17 mouse cellular contexts compared by ENCODE assay signal in the genomic region with DNA sequence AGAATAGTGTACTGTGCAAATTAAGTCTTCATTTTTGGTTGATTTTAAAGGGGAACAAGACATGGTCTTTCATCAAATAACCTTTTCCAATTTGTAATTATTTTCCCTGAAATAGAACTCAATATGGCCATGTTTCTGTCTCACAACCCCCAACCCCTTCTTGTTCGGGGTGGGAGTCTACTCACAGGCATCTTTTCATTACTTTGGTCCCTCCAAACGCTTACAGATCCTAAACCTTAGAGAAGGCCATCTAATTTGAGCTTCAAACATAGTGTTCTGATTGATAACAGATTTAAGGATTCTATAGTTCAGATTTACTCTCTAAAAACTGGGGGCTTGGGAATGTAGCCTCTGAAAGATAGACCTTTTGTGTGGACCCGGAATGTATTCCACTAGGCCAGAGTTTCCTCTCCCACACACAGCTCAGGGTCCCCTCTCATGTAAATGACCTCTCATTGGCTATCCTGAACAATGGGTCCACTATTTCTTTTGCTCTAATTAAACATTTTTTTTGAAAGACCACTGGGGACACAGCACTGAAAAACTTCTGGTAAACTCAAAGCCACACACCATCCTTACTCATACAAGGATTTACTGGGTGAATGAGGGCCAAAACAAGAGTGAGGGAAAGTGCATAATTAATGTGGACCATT. TPM values are rescaled to one million over a fixed set of nuclear protein-coding genes. Genes with fewer than 3 reads are reported as not detected.
"Had no signal": no experiment of that assay in that cellular context is flagged by ENCODE, and none has a peak within 500 bp of the region (broad histone marks: within the 10 kb centered on the region; RNA-seq: fewer than 3 reads in every experiment).

No protein-coding gene starts in this region.

- H3K4me2 ChIP-seq: kidney, embryonic 15.5 days; limb, embryonic 13.5 days; liver, embryonic 11.5 days; liver, embryonic 15.5 days; neural tube, embryonic 15.5 days had no signal

- H3K36me3 ChIP-seq: kidney, embryonic 15.5 days; limb, embryonic 13.5 days; liver, embryonic 15.5 days; neural tube, embryonic 15.5 days had no signal

- H3K9me3 ChIP-seq: kidney, embryonic 15.5 days; limb, embryonic 13.5 days; liver, embryonic 15.5 days; neural tube, embryonic 15.5 days had no signal

- H3K27me3 ChIP-seq: kidney, embryonic 15.5 days; limb, embryonic 13.5 days; liver, embryonic 15.5 days; neural tube, embryonic 15.5 days had no signal

- H3K27ac ChIP-seq: kidney, embryonic 15.5 days; limb, embryonic 13.5 days; liver, embryonic 15.5 days; neural tube, embryonic 15.5 days; stomach, postnatal 0 days had no signal

- ATAC-seq: lung, postnatal 0 days; midbrain, embryonic 16.5 days had no signal

- H3K4me3 ChIP-seq: kidney, embryonic 15.5 days; limb, embryonic 13.5 days; liver, embryonic 15.5 days; myocyte; neural tube, embryonic 15.5 days had no signal

- H3K4me1 ChIP-seq: kidney, embryonic 15.5 days; limb, embryonic 13.5 days; liver, embryonic 15.5 days; neural tube, embryonic 15.5 days had no signal

- DNase-seq: kidney, adult 2 months; kidney, postnatal 14 days; left cerebral cortex, postnatal 4 days; lung, adult 2 months; lung, postnatal 36 days; right cerebral cortex, postnatal 14 days; thymus, postnatal 4 days had no signal

- H3K9ac ChIP-seq: kidney, embryonic 15.5 days; limb, embryonic 13.5 days; liver, embryonic 15.5 days; neural tube, embryonic 15.5 days had no signal

RNA-seq across cellular contexts. Expression of a gene that starts 25.7 kb away (rescaled TPM):
- total RNA-seq: megakaryocyte progenitor cell, adult 5-6 weeks had no signal
